Mouse (Mus musculus) MEL (cell line): ENCODE data around the gene Flt3l.

Source experiments
- CTCF ChIP-seq, 3 experiments: IDR thresholded peaks in 2 of 3; conservative IDR thresholded peaks in 1 of 3; 2 replicates each; pipeline ENCODE4 v1.5.1; 2011 to 2012; ENCODE audit warnings: low read length in 3 of 3, low read depth in 2 of 3, mild to moderate bottlenecking in 2 of 3, improper control_type of control experiment in 1 of 3, inconsistent platforms in 1 of 3, mixed read lengths in 1 of 3, moderate library complexity in 1 of 3; ENCODE audit not compliant: control insufficient read depth in 1 of 3, insufficient read depth in 1 of 3, poor library complexity in 1 of 3, severe bottlenecking in 1 of 3
- KAT2A ChIP-seq: conservative IDR thresholded peaks from 2 replicates; pipeline ENCODE4 v1.6.1; 2012; ENCODE audit warnings: low read depth, low read length, improper control_type of control experiment, inconsistent platforms
- TCF12 ChIP-seq: IDR thresholded peaks from 2 replicates; pipeline ENCODE4 v1.6.1; 2014; ENCODE audit warnings: low read depth, mild to moderate bottlenecking, inconsistent platforms, low read length, improper control_type of control experiment, moderate library complexity
- ZNF384 ChIP-seq: IDR thresholded peaks from 2 replicates; pipeline ENCODE4 v1.6.1; 2012; ENCODE audit warnings: low read depth, mild to moderate bottlenecking, inconsistent platforms, low read length, improper control_type of control experiment

- TF ChIP-seq CTCF (IDR thresholded peaks at IDR 0.05 in 2 of 3, conservative IDR thresholded peaks at IDR 0.05 in 1 of 3; ENCODE audit: control insufficient read depth in 1 of 3, insufficient read depth in 1 of 3, low read depth in 2 of 3, low read length in 3 of 3, poor library complexity in 1 of 3, severe bottlenecking in 1 of 3) = no peak
- no peak for TF ChIP-seq ZNF384
- TF ChIP-seq TCF12 = no peak
- TF ChIP-seq KAT2A = no peak
Measured at GRCm38 (mm10) chr7:45129318-45129717, 6.9 kb downstream of the Flt3l start.
